Mouse (Mus musculus): Measurements from ENCODE around the gene Ybx1. TPM values are rescaled to one million over a fixed set of nuclear protein-coding genes. Genes with fewer than 3 reads are reported as not detected.

The Ybx1 gene
- polyA plus RNA-seq, 1 experiment from 2014 or later: 637 TPM

Other genes with a start within 250 kb of the Ybx1 start
- 101 and 112 TPM in 2 replicates for gene Slc2a1, start 185.9 kb downstream of the Ybx1 start, polyA plus RNA-seq (2015; fragmentation: Nextera tagmentation; extraction: Ambion mirVana)
- 8.6 and 9.5 TPM in 2 replicates for gene Zfp691, start 120.4 kb downstream of the Ybx1 start, polyA plus RNA-seq (2015; fragmentation: Nextera tagmentation; extraction: Ambion mirVana)
- gene Ermap, start 104.6 kb downstream of the Ybx1 start, polyA plus RNA-seq (2015; fragmentation: Nextera tagmentation; extraction: Ambion mirVana): 1.5 and 3.6 TPM in 2 replicates
- 223 and 237 TPM in 2 replicates for gene Svbp, start 99.3 kb downstream of the Ybx1 start, polyA plus RNA-seq (2015; fragmentation: Nextera tagmentation; extraction: Ambion mirVana)
- gene Tmem269, start 76.4 kb downstream of the Ybx1 start, polyA plus RNA-seq (2015; fragmentation: Nextera tagmentation; extraction: Ambion mirVana): 0.11 TPM in 1 of 2 replicates, not detected in the other
- 39.9 and 40.7 TPM in 2 replicates for gene AU022252, start 61.9 kb downstream of the Ybx1 start, polyA plus RNA-seq (2015; fragmentation: Nextera tagmentation; extraction: Ambion mirVana)
- gene P3h1, start 61.7 kb downstream of the Ybx1 start, polyA plus RNA-seq (2015; fragmentation: Nextera tagmentation; extraction: Ambion mirVana): 61.2 and 63.5 TPM in 2 replicates
- 0.09 and 0.15 TPM in 2 replicates for gene Cldn19, start 39.2 kb downstream of the Ybx1 start, polyA plus RNA-seq (2015; fragmentation: Nextera tagmentation; extraction: Ambion mirVana)
- gene Ppih, start 25.9 kb upstream of the Ybx1 start, polyA plus RNA-seq (2015; fragmentation: Nextera tagmentation; extraction: Ambion mirVana): 105 and 108 TPM in 2 replicates
- gene Ccdc30, start 120.9 kb upstream of the Ybx1 start, polyA plus RNA-seq (2015; fragmentation: Nextera tagmentation; extraction: Ambion mirVana): 6.6 and 7.5 TPM in 2 replicates
- gene Ppcs, start 127.8 kb upstream of the Ybx1 start, polyA plus RNA-seq (2015; fragmentation: Nextera tagmentation; extraction: Ambion mirVana): 29.3 and 33.0 TPM in 2 replicates
- gene Zmynd12, start 128.2 kb upstream of the Ybx1 start, polyA plus RNA-seq (2015; fragmentation: Nextera tagmentation; extraction: Ambion mirVana): 0.19 and 0.34 TPM in 2 replicates
- gene Rimkla, start 198.0 kb upstream of the Ybx1 start, polyA plus RNA-seq (2015; fragmentation: Nextera tagmentation; extraction: Ambion mirVana): 0.96 and 1.2 TPM in 2 replicates
- 25.1 and 26.9 TPM in 2 replicates for gene Foxj3, start 242.4 kb upstream of the Ybx1 start, polyA plus RNA-seq (2015; fragmentation: Nextera tagmentation; extraction: Ambion mirVana)
- gene Frg2f1, start 244.9 kb upstream of the Ybx1 start, polyA plus RNA-seq (2015; fragmentation: Nextera tagmentation; extraction: Ambion mirVana): 4.9 and 5.8 TPM in 2 replicates

Data from limb, embryonic 13.5 days (tissue).